Mouse (Mus musculus): ENCODE results near the gene Mdm4. TPM values are rescaled to one million over a fixed set of nuclear protein-coding genes. Genes with fewer than 3 reads are reported as not detected.

The Mdm4 gene
- polyA plus RNA-seq, 1 experiment from 2014 or later, result 31.9 TPM

DNA sequence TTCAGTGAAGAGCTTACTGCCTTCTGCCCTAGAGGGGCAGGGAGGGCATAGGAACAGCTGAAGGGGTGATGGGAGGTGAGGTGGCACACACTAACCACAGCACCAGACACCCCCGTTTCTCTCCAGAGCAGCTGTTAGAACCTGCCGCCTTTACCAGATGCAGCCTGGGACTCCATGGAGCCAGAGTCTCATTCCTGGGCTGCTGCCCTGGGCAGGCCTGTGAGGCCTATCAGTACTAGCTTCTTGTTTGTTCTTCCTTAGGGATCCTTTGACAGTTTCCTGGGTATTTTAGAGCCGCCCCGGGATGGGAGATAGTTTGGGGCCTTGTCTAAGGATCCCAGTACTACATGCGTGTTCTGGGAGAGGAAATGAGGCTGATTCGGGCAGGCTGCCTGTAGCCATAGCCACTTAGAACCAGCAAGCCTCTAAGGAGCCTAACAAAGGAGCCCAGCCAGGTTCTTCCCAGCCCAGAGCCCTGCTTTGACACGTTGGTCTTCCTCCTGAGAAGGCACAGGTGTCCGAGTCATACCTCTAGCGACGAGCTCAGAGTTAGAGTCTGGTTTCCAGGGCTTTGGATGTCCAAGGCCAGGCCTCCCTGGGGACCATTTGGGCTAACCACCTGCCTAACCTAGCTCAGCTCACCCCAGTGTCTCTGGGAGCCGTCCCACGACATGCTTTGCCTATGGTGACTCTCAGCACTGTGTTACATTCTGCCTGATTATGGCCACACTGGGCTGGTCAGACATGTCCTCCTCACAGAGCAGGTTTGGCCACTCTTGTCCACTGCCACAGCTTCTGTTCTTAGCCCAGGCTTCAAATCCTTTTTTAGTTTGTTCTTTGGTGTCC is 39.1 kb upstream of the Mdm4 start:
- WGBS, result 84% methylated on average over 12 of the region's 12 CpGs
- Histone ChIP-seq H3K36me3 (peaks cover 94% of the 10 kb centered on the region), H3K27ac (peak overlapping the region; percentile 60), H3K4me3 (no peak overlapping the region), H3K9me3 (no peaks in the 10 kb centered on the region), H3K4me1 (replicated peaks) (peaks cover 51% of the 10 kb centered on the region), H3K27me3 (ENCODE audit: insufficient read depth, poor library complexity, severe bottlenecking) (no peaks in the 10 kb centered on the region)
- DNase-seq (ENCODE audit: low spot score), result no peak

DNA sequence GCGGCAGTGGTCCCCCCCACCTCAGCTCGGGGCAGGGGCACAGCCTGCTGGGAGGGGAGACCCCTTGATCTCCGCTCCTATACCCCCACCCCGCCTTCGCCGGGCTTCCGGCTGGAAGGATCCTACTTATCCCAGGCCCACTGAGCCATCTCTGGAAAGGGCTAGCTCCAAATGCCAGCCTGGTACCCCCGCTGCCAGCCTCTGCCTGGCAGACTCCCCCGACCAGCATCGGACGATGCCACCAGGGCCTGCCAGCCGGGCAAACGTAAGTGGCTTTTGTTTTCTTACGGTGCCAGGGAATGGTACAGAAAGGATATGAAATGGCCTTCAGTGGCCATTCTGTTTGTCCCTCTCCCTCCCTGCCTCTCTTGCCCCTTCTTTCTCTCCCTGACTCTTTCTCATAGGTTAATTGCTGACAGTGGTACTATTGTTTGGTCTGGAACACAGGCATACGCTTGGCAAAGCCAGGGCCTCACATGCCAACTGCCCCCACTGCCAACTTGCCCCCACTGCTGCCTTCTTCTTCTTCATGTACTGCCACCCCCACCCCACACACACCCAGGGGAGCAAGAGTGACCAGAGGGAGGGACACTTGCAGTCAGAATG is 38.4 kb upstream of the Mdm4 start:
- H3K36me3 ChIP-seq, result peaks cover 94% of the 10 kb centered on the region
- no peak for DNase-seq (ENCODE audit: low spot score)
- 90% methylated on average over 15 of the region's 15 CpGs for WGBS
- peaks cover 47% of the 10 kb centered on the region for H3K4me1 ChIP-seq (replicated peaks)
- H3K9me3 ChIP-seq, result no peaks in the 10 kb centered on the region
- peak overlapping the region; percentile 60 for H3K27ac ChIP-seq
- H3K27me3 ChIP-seq (ENCODE audit: insufficient read depth, poor library complexity, severe bottlenecking), result no peaks in the 10 kb centered on the region
- H3K4me3 ChIP-seq, result no peak overlapping the region

DNA sequence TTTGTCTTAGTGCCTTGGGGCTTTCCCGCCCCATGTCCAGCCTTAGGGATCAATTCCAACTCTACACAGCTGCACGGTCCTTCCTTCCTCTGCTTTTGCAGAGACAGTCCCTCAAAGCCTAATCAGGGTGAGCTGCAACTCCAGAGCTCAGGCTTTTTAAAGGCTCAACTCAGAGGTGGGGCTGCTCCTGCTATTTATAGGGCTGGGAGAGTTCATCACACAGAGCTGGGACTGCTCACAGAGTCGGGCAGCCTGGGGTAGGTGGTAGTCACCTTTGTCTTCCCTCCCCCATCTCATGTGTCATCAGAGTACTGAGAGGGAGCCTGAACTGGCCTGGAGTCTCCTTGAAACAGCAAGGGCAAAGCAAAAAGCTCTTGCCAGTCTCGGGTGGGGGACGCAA is 37.9 kb upstream of the Mdm4 start:
- Histone ChIP-seq H3K4me1 (replicated peaks) (peaks cover 42% of the 10 kb centered on the region), H3K36me3 (peaks cover 94% of the 10 kb centered on the region), H3K27me3 (ENCODE audit: insufficient read depth, poor library complexity, severe bottlenecking) (no peaks in the 10 kb centered on the region), H3K4me3 (no peak overlapping the region), H3K27ac (peak overlapping the region; percentile 60), H3K9me3 (no peaks in the 10 kb centered on the region)
- no peak for DNase-seq (ENCODE audit: low spot score)
- WGBS, result 71% methylated on average over 5 of the region's 5 CpGs

DNA sequence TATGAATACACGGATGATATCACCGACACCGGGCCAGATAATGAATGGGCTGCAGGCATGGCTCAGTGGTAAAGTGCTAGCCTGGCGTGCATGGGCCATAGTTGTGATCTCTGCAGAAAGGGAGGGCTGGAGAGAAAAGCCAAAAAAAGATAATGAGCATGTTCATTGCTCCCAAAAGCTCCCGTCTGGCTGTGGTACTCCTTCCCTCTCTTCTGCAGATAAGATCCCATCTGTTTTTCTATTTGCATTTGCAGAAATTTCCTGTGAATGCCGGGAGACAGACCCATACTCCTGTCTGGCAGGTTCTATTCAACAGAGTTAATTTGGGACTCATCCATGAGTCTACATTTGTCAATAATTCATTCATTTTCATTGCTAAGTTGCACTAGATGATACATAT is 32.8 kb upstream of the Mdm4 start:
- Histone ChIP-seq H3K9me3 (no peaks in the 10 kb centered on the region), H3K27ac (no peak overlapping the region), H3K27me3 (ENCODE audit: insufficient read depth, poor library complexity, severe bottlenecking) (no peaks in the 10 kb centered on the region), H3K36me3 (peaks cover 69% of the 10 kb centered on the region), H3K4me1 (replicated peaks) (peaks cover 20% of the 10 kb centered on the region; the same call in 1 of the 2 replicates), H3K4me3 (no peak overlapping the region)
- no peak for DNase-seq (ENCODE audit: low spot score)
- WGBS, result 95% methylated on average over 6 of the region's 6 CpGs

DNA sequence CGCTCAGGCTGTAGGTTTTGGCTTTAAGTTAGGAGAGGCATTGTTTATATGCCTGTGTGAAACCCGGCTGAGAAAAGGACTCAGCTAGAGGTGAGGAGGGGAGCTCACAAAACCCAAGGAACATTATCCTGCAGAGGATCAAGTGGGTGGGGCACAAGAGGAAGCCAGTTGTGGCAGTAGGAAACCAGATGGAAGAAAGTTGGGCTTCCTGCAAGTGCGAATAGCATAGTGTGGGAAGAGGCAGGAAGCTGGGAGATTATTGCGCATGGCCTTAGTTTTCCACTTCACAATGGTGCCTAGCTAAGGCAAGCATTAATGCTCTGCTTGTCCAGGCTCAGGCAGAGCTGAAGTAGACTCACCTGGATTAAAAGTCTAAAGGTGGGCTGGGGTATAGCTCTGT is 30.3 kb upstream of the Mdm4 start:
- Histone ChIP-seq H3K27ac (0 out of 2 replicates have a peak overlapping the region, but pooled peaks have one; percentile 16), H3K4me3 (no peak overlapping the region), H3K4me1 (replicated peaks) (peaks cover 38% of the 10 kb centered on the region), H3K36me3 (peaks cover 50% of the 10 kb centered on the region), H3K27me3 (ENCODE audit: insufficient read depth, poor library complexity, severe bottlenecking) (no peaks in the 10 kb centered on the region), H3K9me3 (no peaks in the 10 kb centered on the region)
- WGBS, result 63% methylated on average over 4 of the region's 4 CpGs
- DNase-seq (ENCODE audit: low spot score), result no peak

DNA sequence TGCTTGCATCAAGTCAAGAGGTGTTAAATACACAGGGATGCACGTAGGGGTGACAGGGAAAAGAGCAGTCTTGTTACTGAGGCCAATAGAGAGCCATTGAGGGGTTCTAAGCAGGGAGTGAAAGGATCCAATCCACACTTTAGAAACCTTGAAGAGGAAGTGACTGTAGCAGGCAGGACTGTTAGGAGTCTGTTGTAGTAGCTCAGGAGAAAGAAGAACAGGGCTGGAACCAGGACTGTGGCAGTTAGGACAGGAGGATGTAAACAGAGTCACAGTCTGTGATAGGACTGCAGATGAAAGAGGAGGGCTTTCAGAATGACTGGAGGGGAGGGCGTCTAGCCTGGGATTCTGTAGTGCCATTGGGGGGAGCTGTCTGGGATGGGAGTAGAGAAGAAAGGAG is 29.2 kb upstream of the Mdm4 start:
- Histone ChIP-seq H3K4me1 (replicated peaks) (peaks cover 44% of the 10 kb centered on the region), H3K9me3 (no peaks in the 10 kb centered on the region), H3K27ac (no peak overlapping the region), H3K36me3 (peaks cover 44% of the 10 kb centered on the region), H3K27me3 (ENCODE audit: insufficient read depth, poor library complexity, severe bottlenecking) (no peaks in the 10 kb centered on the region), H3K4me3 (no peak overlapping the region)
- DNase-seq (ENCODE audit: low spot score), result no peak
- WGBS, result 60% methylated on average over 2 of the region's 2 CpGs

DNA sequence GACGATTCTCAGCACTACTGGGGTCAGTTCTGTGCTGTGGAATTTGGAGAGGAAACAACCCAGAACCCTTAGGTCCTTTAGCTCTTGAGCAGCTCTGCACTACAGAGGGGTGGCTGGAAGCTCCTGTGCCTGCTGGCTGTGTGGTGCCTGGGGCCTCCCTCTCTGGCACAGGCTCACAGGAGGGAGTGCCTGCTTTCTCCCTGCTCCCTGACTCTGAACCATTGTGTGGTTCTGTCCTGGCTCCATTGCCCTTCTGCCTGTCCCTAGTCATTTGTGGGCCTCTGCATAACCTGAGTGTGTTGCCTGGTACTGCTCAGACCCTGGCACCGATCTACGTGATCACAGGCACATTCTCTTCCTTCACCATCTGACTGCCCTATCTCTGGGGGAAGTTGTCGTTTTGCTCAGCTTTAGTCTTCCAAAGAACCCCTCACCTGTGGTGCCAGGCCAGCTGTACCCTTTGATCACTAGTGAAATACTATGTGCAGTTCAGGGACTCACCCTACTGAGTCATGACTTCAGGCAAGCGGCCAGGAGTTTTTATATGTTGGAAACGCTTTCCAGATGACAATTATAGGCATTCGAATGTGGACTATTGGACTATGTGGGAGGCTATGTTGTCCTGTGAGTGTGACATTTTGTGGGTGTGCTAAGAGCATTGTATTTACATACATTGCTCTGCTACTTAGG is 27.1 kb upstream of the Mdm4 start:
- Histone ChIP-seq H3K27ac (peak overlapping the region; percentile 35; the same call in 1 of the 2 replicates), H3K9me3 (no peaks in the 10 kb centered on the region), H3K4me1 (replicated peaks) (peaks cover 61% of the 10 kb centered on the region), H3K27me3 (ENCODE audit: insufficient read depth, poor library complexity, severe bottlenecking) (no peaks in the 10 kb centered on the region), H3K4me3 (no peak overlapping the region), H3K36me3 (peaks cover 26% of the 10 kb centered on the region)
- DNase-seq (ENCODE audit: low spot score), result no peak
- WGBS, result 79% methylated on average over 7 of the region's 7 CpGs

DNA sequence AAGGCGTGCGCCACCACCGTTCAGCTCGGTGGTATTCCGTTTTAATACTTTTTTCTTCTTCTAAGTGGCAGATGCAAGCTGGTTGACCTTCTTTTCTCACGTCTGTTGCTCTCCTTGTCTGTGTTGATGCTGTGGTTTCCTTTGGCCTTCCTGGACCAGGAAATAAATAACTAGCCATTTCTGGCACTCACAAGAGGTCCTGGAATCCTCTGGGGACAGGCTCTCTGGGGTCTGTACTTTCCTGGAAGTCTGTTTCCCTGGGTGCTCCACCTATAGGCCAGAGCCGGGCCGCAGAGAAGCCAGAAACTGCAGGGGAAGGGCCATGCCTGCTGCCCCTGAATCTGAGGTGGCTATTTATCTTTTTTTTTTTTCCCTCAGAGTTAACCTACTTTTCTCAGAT is 24.0 kb upstream of the Mdm4 start:
- Histone ChIP-seq H3K4me1 (replicated peaks) (peaks cover 71% of the 10 kb centered on the region), H3K27me3 (ENCODE audit: insufficient read depth, poor library complexity, severe bottlenecking) (no peaks in the 10 kb centered on the region), H3K9me3 (no peaks in the 10 kb centered on the region), H3K36me3 (0 out of 2 replicates have a peak, but pooled peaks cover 20% of the 10 kb centered on the region), H3K27ac (0 out of 2 replicates have a peak overlapping the region, but pooled peaks have one; percentile 23), H3K4me3 (no peak overlapping the region)
- no peak for DNase-seq (ENCODE audit: low spot score)
- 80% methylated on average over 8 of the region's 8 CpGs for WGBS

DNA sequence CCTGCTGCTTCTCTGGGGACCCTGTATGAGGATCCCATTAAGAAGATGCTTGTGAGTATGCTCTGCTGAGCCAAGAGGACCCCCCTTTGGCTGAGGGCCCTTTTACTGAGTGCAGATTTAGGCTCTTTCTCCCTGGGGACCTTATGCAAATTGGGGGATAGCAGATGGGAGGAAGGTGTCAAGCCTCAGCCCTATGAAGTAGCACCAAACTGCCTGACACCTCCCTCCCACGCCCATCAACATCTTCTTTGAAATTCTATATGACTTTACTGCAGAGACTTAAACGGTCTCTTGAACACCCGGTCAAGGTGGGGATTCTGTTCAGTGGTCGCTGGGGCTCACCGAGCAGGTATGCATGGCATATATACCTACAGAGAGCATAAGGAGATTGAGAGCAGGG is 22.7 kb upstream of the Mdm4 start:
- Histone ChIP-seq H3K4me3 (no peak overlapping the region), H3K27me3 (ENCODE audit: insufficient read depth, poor library complexity, severe bottlenecking) (no peaks in the 10 kb centered on the region), H3K36me3 (0 out of 2 replicates have a peak, but pooled peaks cover 20% of the 10 kb centered on the region), H3K4me1 (replicated peaks) (peaks cover 79% of the 10 kb centered on the region), H3K9me3 (no peaks in the 10 kb centered on the region), H3K27ac (peak overlapping the region; percentile 53; the same call in 1 of the 2 replicates)
- no peak for DNase-seq (ENCODE audit: low spot score)
- 57% methylated on average over 5 of the region's 5 CpGs for WGBS

DNA sequence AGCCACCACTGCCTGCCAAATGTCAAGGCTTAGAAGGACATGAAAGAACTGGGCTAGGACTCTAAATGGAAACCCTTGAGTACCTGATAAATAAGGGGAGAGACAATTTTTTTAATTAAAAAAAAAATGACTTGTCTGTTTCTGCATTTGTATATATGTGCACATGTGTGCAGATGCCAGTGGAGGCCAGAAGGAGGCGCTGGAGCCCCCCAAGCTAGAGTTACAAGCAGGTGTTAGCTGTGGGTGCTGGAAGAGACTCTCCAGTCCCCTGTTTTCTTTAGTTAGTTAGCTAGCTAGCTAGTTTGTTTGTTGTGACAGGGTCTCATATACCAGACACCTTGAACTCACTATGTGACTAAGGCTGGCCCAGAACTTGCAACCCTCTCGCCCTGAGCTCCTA is 21.5 kb upstream of the Mdm4 start:
- Histone ChIP-seq H3K36me3 (0 out of 2 replicates have a peak, but pooled peaks cover 20% of the 10 kb centered on the region), H3K27ac (no peak overlapping the region), H3K4me3 (no peak overlapping the region), H3K4me1 (replicated peaks) (peaks cover 80% of the 10 kb centered on the region), H3K27me3 (ENCODE audit: insufficient read depth, poor library complexity, severe bottlenecking) (no peaks in the 10 kb centered on the region), H3K9me3 (no peaks in the 10 kb centered on the region)
- no peak for DNase-seq (ENCODE audit: low spot score)
- 94% methylated on average over 2 of the region's 2 CpGs for WGBS

DNA sequence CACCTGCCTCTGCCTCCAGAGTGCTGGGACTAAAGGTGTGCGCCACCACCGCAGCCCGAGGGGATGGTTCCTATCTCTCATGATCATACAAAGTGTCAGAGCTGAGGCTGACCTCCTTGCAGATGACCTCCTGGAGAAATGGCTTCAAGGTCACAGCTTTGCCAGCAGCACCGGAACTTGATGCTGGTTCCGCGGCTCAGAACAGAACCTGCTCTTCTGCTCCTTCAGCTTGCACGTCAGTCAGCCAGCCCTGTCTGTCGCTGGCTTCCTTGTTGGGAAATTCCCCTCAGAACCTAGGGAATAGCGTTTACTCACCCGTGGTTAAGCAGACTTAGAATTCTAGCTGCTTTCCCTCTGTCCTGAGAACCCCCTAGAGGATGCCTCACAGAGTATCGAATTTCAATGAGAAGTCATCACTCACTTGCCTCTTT is 19.7 kb upstream of the Mdm4 start:
- Histone ChIP-seq H3K27me3 (ENCODE audit: insufficient read depth, poor library complexity, severe bottlenecking) (no peaks in the 10 kb centered on the region), H3K27ac (peak overlapping the region; percentile 79), H3K4me1 (replicated peaks) (peaks cover 83% of the 10 kb centered on the region), H3K9me3 (no peaks in the 10 kb centered on the region), H3K36me3 (0 out of 2 replicates have a peak, but pooled peaks cover 16% of the 10 kb centered on the region), H3K4me3 (peak overlapping the region; percentile 31)
- WGBS, result 27% methylated on average over 11 of the region's 11 CpGs
- no peak for DNase-seq (ENCODE audit: low spot score)

DNA sequence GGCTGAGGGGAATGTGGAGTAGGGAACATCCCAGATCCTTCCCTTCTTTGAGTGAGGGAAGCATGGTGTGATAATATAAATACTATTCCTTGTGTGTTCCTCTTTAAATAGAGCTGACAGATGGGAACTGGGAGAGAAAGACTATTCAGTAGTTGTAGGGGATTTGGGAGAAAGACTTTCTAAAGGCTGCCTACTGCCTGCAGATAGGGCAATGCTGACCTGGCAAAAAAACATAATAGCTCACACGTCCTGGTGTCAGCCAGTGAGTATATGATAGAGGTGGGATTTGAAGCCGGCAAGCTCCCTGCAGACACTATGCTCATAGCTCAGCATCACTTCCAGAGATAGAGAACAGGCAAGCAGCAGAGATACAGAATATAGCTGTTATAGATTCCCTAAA is 18.3 kb upstream of the Mdm4 start:
- H3K36me3 ChIP-seq, result 0 out of 2 replicates have a peak, but pooled peaks cover 16% of the 10 kb centered on the region
- H3K27me3 ChIP-seq (ENCODE audit: insufficient read depth, poor library complexity, severe bottlenecking), result no peaks in the 10 kb centered on the region
- H3K4me1 ChIP-seq (replicated peaks), result peaks cover 79% of the 10 kb centered on the region
- DNase-seq (ENCODE audit: low spot score), result no peak
- peak overlapping the region; percentile 95 for H3K4me3 ChIP-seq
- peak overlapping the region; percentile 24 for H3K27ac ChIP-seq
- 35% methylated on average over 2 of the region's 2 CpGs for WGBS
- H3K9me3 ChIP-seq, result no peaks in the 10 kb centered on the region
